Mouse (Mus musculus): ENCODE results near the gene Vmn2r37. TPM values are rescaled to one million over a fixed set of nuclear protein-coding genes. Genes with fewer than 3 reads are reported as not detected.

The Vmn2r37 gene
- not detected for total RNA-seq (2023)

GRCm38 (mm10) chr7:9223553-9223952 lies at the start of gene Vmn2r37:
Vmn2r37 (minus strand) TSS chr7:9223653.

Other genes starting within 250 kb of the Vmn2r37 start
- gene Vmn2r39, start 192.9 kb downstream of the Vmn2r37 start, total RNA-seq (2023): not detected
- gene Vmn2r38, start 125.8 kb downstream of the Vmn2r37 start, total RNA-seq (2023): not detected

Data from monocyte, adult 59 days (primary cell).